Mouse (Mus musculus) forebrain, embryonic 10.5 days (tissue): ENCODE results near the gene Nsd1. TPM values are rescaled to one million over a fixed set of nuclear protein-coding genes. Genes with fewer than 3 reads are reported as not detected.

ENCODE experiments used
- DNase-seq: peaks from one replicate; pipeline ENCODE4 v3.0.0-alpha.2; 2017; ENCODE audit warnings: low spot score; ENCODE audit errors: extremely low spot score
- H3K27ac ChIP-seq: fragments of 300-500 bp; sonication (generic); 2 replicates; pipeline ENCODE4 v1.5.1; 2016; ENCODE audit warnings: mild to moderate bottlenecking
- H3K27me3 ChIP-seq: fragments of 300-500 bp; sonication (generic); 2 replicates; pipeline ENCODE4 v1.6.1; 2016; ENCODE audit warnings: mild to moderate bottlenecking; ENCODE audit not compliant: poor library complexity, severe bottlenecking
- H3K36me3 ChIP-seq: fragments of 300-500 bp; sonication (generic); replicated peaks from 2 replicates; pipeline ENCODE4 v1.6.1; 2016; ENCODE audit warnings: mild to moderate bottlenecking, moderate library complexity
- H3K4me1 ChIP-seq: fragments of 300-500 bp; sonication (generic); 2 replicates; pipeline ENCODE4 v1.6.1; 2016
- H3K4me3 ChIP-seq: fragments of 300-500 bp; sonication (generic); 2 replicates; pipeline ENCODE4 v1.5.1; 2016; ENCODE audit warnings: mild to moderate bottlenecking, moderate library complexity
- H3K9me3 ChIP-seq: fragments of 300-500 bp; sonication (generic); 2 replicates; pipeline ENCODE4 v1.6.1; 2016; ENCODE audit warnings: mild to moderate bottlenecking, moderate library complexity
- WGBS: fragments of 180-500 bp; shearing (Covaris S2); methylation state at CpG from one replicate; pipeline ENCODE4 v1.1.7; 2016; 5-methylcytosine and 5-hydroxymethylcytosine counted together
- polyA plus RNA-seq: library from polyadenylated mRNA; unstranded; fragments of >200 nt; fragmentation: Nextera tagmentation; extraction: Ambion mirVana; gene quantifications from 2 replicates; pipeline ENCODE4 v1.2.1, GENCODE M21; 2016

The Nsd1 gene
- polyA plus RNA-seq, 1 experiment from 2014 or later = 70.1 TPM

- Histone ChIP-seq H3K27ac (no peak overlapping the region), H3K27me3 (0 out of 2 replicates have a peak, but pooled peaks cover 7% of the 10 kb centered on the region), H3K4me1 (peaks cover 11% of the 10 kb centered on the region), H3K36me3 (no peaks in the 10 kb centered on the region), H3K9me3 (0 out of 2 replicates have a peak, but pooled peaks cover 6% of the 10 kb centered on the region), H3K4me3 (no peak overlapping the region)
- no peak for DNase-seq
- WGBS = 87% methylated on average over 9 of the region's 11 CpGs
These were observed 4.8 kb upstream of the Nsd1 start for GRCm38 (mm10) chr13:55204667-55205389.

GRCm38 (mm10) chr13:55205448-55206205, 4.0 kb upstream of the Nsd1 start:
- H3K4me3 ChIP-seq = no peak overlapping the region
- WGBS = 93% methylated on average over 6 of the region's 6 CpGs
- no peak overlapping the region for H3K27ac ChIP-seq
- no peaks in the 10 kb centered on the region for H3K36me3 ChIP-seq
- DNase-seq = no peak
- 0 out of 2 replicates have a peak, but pooled peaks cover 9% of the 10 kb centered on the region for H3K27me3 ChIP-seq
- H3K4me1 ChIP-seq = peaks cover 19% of the 10 kb centered on the region
- 0 out of 2 replicates have a peak, but pooled peaks cover 6% of the 10 kb centered on the region for H3K9me3 ChIP-seq

DNA sequence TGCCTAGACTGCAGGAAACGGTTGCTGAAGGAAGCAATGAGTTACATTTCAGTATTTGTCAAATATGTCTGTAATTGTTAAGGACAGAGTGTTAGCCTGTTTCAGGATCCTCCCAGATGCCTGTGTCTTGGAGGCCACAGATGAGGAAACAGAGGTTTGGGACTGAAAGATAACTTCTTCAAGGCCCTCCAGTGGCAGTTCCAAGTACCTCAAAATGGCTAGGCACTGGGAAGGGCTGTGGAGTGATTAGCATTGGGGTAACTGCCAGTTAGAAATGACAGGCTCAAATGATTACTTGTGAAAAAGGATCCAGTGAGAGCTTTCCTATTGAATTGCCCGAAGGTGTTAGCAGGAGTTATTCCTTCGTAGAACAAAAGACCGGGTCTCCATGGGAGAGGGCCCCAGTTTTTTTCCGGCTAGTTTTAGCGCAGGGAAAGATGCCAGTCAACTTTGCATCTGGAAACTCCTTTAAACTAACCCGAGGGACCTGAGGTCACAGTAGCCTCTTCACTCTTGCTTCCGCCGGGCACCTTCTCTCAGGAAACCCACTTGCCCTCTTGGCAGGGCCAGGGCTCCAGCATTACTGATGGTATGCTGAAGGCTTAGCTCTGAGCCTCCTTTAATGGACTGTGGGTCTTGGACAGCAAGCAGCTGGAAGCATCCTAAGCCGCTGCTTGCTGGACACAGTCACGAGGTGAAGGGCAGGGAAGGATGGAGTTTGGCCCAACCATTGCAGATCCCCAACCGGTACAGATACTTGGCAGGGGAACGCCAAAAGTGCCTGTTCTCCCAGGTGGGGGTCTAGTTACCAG, 539 bp upstream of the Nsd1 start:
- no peak for DNase-seq
- peak overlapping the region; percentile 90 for H3K4me3 ChIP-seq
- peaks cover 39% of the 10 kb centered on the region for H3K4me1 ChIP-seq
- H3K9me3 ChIP-seq = 0 out of 2 replicates have a peak, but pooled peaks cover 6% of the 10 kb centered on the region
- 0 out of 2 replicates have a peak, but pooled peaks cover 9% of the 10 kb centered on the region for H3K27me3 ChIP-seq
- H3K27ac ChIP-seq = peak overlapping the region; percentile 99
- 67% methylated on average over 13 of the region's 13 CpGs for WGBS
- H3K36me3 ChIP-seq = peaks cover 11% of the 10 kb centered on the region

DNA sequence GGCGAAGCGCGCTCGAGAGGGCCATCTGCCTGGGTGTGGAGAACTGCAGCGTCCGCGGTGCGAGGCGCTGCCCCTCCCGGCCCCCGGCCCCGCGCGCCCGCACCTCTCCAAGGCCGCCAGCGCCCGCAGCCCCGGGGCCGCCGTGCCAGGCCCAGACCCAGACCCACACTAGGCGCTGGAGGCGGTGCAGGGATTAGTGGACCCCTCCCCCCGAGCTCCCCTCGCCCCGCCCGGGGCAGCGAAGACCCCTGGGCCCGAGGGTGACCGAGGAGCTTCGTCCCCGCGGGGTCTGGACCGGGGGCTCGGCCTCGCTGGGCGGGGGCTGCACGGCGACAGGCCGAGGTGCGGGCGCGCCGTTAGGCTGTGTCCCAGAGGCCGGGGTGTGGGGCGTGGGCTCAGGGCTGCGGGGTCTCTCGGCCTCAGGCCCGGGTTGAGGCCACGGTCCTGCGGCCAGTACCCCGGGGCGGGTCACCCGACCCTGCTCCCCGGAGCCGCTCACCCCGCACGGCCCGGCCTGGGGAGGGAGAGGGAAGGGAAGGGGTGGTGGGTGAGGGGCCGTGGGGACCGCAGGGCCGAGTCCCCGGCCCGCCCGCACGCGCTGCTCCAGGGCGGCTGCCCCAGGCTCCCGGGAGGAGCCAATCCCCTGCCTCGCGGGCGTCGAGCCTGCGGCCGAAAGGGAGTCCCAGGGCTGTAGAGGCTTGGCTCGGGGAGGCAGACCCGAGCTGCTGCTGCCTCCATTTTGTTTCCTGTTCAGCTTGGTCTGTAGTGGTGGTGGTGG, 800 bp downstream of the Nsd1 start:
- Histone ChIP-seq H3K9me3 (0 out of 2 replicates have a peak, but pooled peaks cover 6% of the 10 kb centered on the region), H3K27ac (peak overlapping the region; percentile 99), H3K4me1 (peaks cover 50% of the 10 kb centered on the region), H3K36me3 (peaks cover 24% of the 10 kb centered on the region), H3K4me3 (peak overlapping the region; percentile 90), H3K27me3 (0 out of 2 replicates have a peak, but pooled peaks cover 9% of the 10 kb centered on the region)
- peak; percentile 79 for DNase-seq
- under 1% methylated on average over 77 of the region's 77 CpGs for WGBS

DNA sequence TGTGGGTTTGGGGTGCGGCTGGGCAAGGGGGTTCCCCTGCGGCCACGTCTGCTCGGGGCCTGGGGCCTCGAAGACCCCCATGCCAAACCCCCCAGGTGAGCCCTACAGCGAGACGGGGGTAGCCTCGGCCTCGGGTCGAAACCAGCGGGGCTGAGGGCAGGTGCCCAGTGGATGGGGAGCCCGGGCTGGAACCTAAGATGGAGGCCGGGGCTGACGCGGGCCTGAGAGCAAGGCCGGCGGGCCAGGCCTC, 1.3 kb downstream of the Nsd1 start:
- no peak for DNase-seq
- Histone ChIP-seq H3K9me3 (0 out of 2 replicates have a peak, but pooled peaks cover 6% of the 10 kb centered on the region), H3K27me3 (0 out of 2 replicates have a peak, but pooled peaks cover 9% of the 10 kb centered on the region), H3K4me1 (peaks cover 53% of the 10 kb centered on the region), H3K4me3 (peak overlapping the region; percentile 90), H3K27ac (peak overlapping the region; percentile 99), H3K36me3 (peaks cover 29% of the 10 kb centered on the region)
- WGBS = under 1% methylated on average over 17 of the region's 17 CpGs

DNA sequence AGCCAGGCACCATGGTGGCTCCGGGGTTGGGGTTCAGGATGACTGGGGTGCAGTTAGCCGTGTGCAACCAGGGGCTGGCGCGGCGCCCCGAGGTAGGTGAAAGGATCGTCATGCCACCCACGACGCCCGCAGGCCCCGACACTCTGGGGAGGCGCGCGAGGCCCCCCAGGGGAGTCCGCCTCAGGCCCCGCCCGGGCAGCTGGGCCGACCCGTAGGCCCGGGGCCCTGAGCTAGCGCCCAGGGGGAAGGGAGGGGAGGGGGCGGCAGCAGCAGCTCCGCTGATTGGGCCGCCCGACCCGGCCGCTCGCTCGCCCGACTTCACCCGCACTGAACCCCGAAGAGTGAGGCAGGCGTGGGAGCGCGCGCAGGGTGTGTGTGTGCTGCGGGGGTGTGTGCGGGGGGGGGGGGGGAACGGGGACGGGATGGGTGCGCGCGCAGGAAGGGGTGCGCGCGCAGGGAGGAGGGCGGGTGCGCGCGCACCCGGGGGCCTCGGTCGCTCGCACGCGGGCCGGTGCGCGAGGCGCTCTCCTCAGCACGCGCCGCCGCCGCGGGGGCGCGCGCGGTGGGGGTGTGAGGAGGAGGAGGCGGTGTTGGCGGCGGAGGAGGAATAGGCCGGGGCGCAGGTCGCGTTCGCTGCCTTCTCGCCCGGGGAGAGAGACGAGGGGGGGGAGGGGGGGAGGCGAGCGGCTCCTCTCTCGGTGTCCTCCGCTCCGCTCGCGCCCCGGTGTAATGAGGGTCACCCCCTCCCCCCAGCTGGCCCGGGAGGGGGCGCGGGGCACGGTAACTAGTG, 1.8 kb downstream of the Nsd1 start:
- peak; percentile 89 for DNase-seq
- peak overlapping the region; percentile 99 for H3K27ac ChIP-seq
- H3K9me3 ChIP-seq = 0 out of 2 replicates have a peak, but pooled peaks cover 6% of the 10 kb centered on the region
- H3K27me3 ChIP-seq = 0 out of 2 replicates have a peak, but pooled peaks cover 9% of the 10 kb centered on the region
- under 1% methylated on average over 66 of the region's 93 CpGs for WGBS
- peaks cover 34% of the 10 kb centered on the region for H3K36me3 ChIP-seq
- H3K4me1 ChIP-seq = peaks cover 58% of the 10 kb centered on the region
- peak overlapping the region; percentile 90 for H3K4me3 ChIP-seq

GRCm38 (mm10) chr13:55212011-55212360, 2.4 kb downstream of the Nsd1 start:
- 0% methylated on average over 6 of the region's 32 CpGs for WGBS
- Histone ChIP-seq H3K4me1 (peaks cover 62% of the 10 kb centered on the region), H3K4me3 (peak overlapping the region; percentile 90), H3K9me3 (0 out of 2 replicates have a peak, but pooled peaks cover 6% of the 10 kb centered on the region), H3K36me3 (peaks cover 40% of the 10 kb centered on the region), H3K27ac (peak overlapping the region; percentile 99), H3K27me3 (0 out of 2 replicates have a peak, but pooled peaks cover 9% of the 10 kb centered on the region)
- DNase-seq = no peak

DNA sequence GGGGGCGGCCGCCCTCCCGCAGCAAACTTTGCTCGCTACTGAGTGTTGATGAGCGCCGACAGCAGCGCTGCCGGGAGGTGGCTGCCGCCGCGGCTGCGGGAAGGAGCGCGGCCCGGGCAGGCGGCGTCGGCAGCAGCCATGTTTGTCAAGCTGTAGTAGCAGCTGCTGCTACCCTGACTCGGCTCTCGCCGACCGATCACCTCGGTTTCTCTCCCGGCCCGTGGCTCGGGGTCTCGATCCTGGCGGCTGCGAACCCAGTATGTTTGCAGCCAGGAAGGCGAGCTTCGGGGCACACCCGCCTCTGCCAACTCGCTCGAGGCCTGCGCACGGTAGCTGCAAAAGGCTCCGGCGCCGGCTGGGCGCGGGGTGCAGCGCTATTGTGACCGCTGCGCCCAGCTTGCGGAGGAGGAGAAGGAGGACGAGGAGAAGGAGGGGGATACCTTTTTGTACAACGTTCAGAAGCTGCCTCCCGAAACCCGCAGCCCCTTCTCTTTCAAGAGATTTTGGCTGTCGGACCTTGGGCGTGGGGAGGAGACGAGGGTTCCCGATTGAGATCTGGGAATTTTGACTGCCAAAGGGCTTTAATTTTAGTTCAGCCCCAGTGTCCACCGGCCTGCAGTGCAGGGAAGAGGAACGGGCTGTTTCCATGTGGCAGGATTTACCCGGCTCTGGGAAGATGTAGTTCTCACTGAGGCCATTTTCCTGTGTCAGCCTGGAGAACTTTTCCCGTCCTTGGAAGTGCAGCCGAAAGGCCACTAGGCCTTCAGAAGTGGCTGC, 3.0 kb downstream of the Nsd1 start:
- H3K4me1 ChIP-seq = peaks cover 62% of the 10 kb centered on the region
- H3K27ac ChIP-seq = peak overlapping the region; percentile 99
- H3K9me3 ChIP-seq = 0 out of 2 replicates have a peak, but pooled peaks cover 6% of the 10 kb centered on the region
- H3K27me3 ChIP-seq = 0 out of 2 replicates have a peak, but pooled peaks cover 9% of the 10 kb centered on the region
- DNase-seq = peak; percentile 75
- peak overlapping the region; percentile 90 for H3K4me3 ChIP-seq
- WGBS = under 1% methylated on average over 57 of the region's 58 CpGs
- H3K36me3 ChIP-seq = peaks cover 46% of the 10 kb centered on the region

- H3K4me1 ChIP-seq = peaks cover 62% of the 10 kb centered on the region
- H3K9me3 ChIP-seq = 0 out of 2 replicates have a peak, but pooled peaks cover 6% of the 10 kb centered on the region
- peak overlapping the region; percentile 99 for H3K27ac ChIP-seq
- WGBS = 66% methylated on average over 10 of the region's 10 CpGs
- 0 out of 2 replicates have a peak, but pooled peaks cover 9% of the 10 kb centered on the region for H3K27me3 ChIP-seq
- DNase-seq = no peak
- H3K4me3 ChIP-seq = peak overlapping the region; percentile 90
- peaks cover 53% of the 10 kb centered on the region for H3K36me3 ChIP-seq
These were observed 3.7 kb downstream of the Nsd1 start for GRCm38 (mm10) chr13:55213138-55213806.

GRCm38 (mm10) chr13:55224364-55224763, 14.8 kb downstream of the Nsd1 start:
- no peak overlapping the region for H3K4me3 ChIP-seq
- peaks cover 98% of the 10 kb centered on the region for H3K36me3 ChIP-seq
- H3K27ac ChIP-seq = no peak overlapping the region
- H3K4me1 ChIP-seq = no peaks in the 10 kb centered on the region
- H3K27me3 ChIP-seq = no peaks in the 10 kb centered on the region
- 96% methylated on average over 3 of the region's 3 CpGs for WGBS
- DNase-seq = no peak
- H3K9me3 ChIP-seq = no peaks in the 10 kb centered on the region
